Mouse (Mus musculus): ENCODE measurements around the gene Eya3. TPM values are rescaled to one million over a fixed set of nuclear protein-coding genes. Genes with fewer than 3 reads are reported as not detected.

The Eya3 gene
- polyA plus RNA-seq, 1 experiment from 2014 or later = 34.1 TPM

Other genes starting within 250 kb of the Eya3 start
- 23.3 and 27.2 TPM in 2 replicates for gene Phactr4, start 216.5 kb upstream of the Eya3 start, polyA plus RNA-seq (2014; fragmentation: Nextera tagmentation; extraction: Ambion mirVana)
- 20.2 and 24.6 TPM in 2 replicates for gene Med18, start 175.1 kb upstream of the Eya3 start, polyA plus RNA-seq (2014; fragmentation: Nextera tagmentation; extraction: Ambion mirVana)
- gene Sesn2, start 128.5 kb upstream of the Eya3 start, polyA plus RNA-seq (2014; fragmentation: Nextera tagmentation; extraction: Ambion mirVana) = 5.8 and 7.4 TPM in 2 replicates
- 1,169 and 1,193 TPM in 2 replicates for gene Atpif1, start 105.3 kb upstream of the Eya3 start, polyA plus RNA-seq (2014; fragmentation: Nextera tagmentation; extraction: Ambion mirVana)
- 194 and 212 TPM in 2 replicates for gene Dnajc8, start 103.4 kb upstream of the Eya3 start, polyA plus RNA-seq (2014; fragmentation: Nextera tagmentation; extraction: Ambion mirVana)
- 0.37 and 0.43 TPM in 2 replicates for gene Ptafr, start 74.9 kb upstream of the Eya3 start, polyA plus RNA-seq (2014; fragmentation: Nextera tagmentation; extraction: Ambion mirVana)
- gene Xkr8, start 93.6 kb downstream of the Eya3 start, polyA plus RNA-seq (2014; fragmentation: Nextera tagmentation; extraction: Ambion mirVana) = 3.7 and 4.1 TPM in 2 replicates
- 1.7 and 1.8 TPM in 2 replicates for gene Smpdl3b, start 118.3 kb downstream of the Eya3 start, polyA plus RNA-seq (2014; fragmentation: Nextera tagmentation; extraction: Ambion mirVana)
- 121 and 130 TPM in 2 replicates for gene Rpa2, start 129.3 kb downstream of the Eya3 start, polyA plus RNA-seq (2014; fragmentation: Nextera tagmentation; extraction: Ambion mirVana)
- gene Themis2, start 157.4 kb downstream of the Eya3 start, polyA plus RNA-seq (2014; fragmentation: Nextera tagmentation; extraction: Ambion mirVana) = 0.67 and 0.69 TPM in 2 replicates
- gene Ppp1r8, start 204.2 kb downstream of the Eya3 start, polyA plus RNA-seq (2014; fragmentation: Nextera tagmentation; extraction: Ambion mirVana) = 87.2 and 114 TPM in 2 replicates
- gene Stx12, start 245.5 kb downstream of the Eya3 start, polyA plus RNA-seq (2014; fragmentation: Nextera tagmentation; extraction: Ambion mirVana) = 105 and 106 TPM in 2 replicates

All from hindbrain, embryonic 11.5 days (tissue).